Mouse (Mus musculus) ES-Bruce4 (cell line): ENCODE data around the gene Cd6.

ENCODE experiments used
- CTCF ChIP-seq: IDR thresholded peaks from one replicate; pipeline ENCODE4 v1.8.1; 2011; ENCODE audit warnings: low read depth, low read length
- EP300 ChIP-seq: IDR thresholded peaks from 2 replicates; pipeline ENCODE4 v1.6.1; 2011; ENCODE audit warnings: low read depth, low read length; ENCODE audit not compliant: insufficient read depth

DNA sequence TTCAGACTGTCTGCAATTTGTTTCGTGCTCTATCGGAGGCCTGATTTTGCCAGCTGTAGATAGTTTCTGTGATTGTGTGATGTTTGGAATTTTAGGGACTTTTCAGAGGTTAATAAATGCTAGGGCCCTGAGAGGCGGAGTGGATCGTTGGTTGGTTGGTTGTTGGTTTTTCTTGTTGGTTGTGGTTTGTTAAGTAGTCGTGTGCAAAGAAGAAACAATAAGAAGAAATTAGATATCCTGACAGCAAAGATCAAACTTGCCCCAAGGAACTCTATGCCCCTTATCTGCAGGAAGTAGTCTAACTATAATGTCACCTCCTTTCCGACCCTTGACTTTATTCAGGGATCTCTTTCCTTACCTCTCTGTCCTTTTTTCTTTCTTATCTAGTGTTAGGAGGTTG lies 18.4 kb downstream of the Cd6 start:
- no peak for TF ChIP-seq CTCF
- TF ChIP-seq EP300 = no peak
